Mouse (Mus musculus) neural tube, embryonic 15.5 days (tissue): ENCODE measurements around the gene Tead3. TPM values are rescaled to one million over a fixed set of nuclear protein-coding genes. Genes with fewer than 3 reads are reported as not detected.

Experiments used
- polyA plus RNA-seq: library from polyadenylated mRNA; unstranded; fragments of >200 nt; fragmentation: Nextera tagmentation; extraction: Ambion mirVana; gene quantifications from 2 replicates; pipeline ENCODE4 v1.2.1, GENCODE M21; 2015

Gene Tead3
- polyA plus RNA-seq, 1 experiment from 2014 or later: 1.5 TPM

Other genes with a start within 250 kb of the Tead3 start
- gene Scube3, start 208.7 kb downstream of the Tead3 start, polyA plus RNA-seq: 3.6 and 4.6 TPM in 2 replicates
- gene Zfp523, start 173.7 kb downstream of the Tead3 start, polyA plus RNA-seq: 41.5 and 43.8 TPM in 2 replicates
- gene Def6, start 143.0 kb downstream of the Tead3 start, polyA plus RNA-seq: 8.6 and 24.0 TPM in 2 replicates
- gene Ppard, start 118.1 kb downstream of the Tead3 start, polyA plus RNA-seq: 1.3 and 1.7 TPM in 2 replicates
- gene Fance, start 37.3 kb downstream of the Tead3 start, polyA plus RNA-seq: 26.3 and 30.3 TPM in 2 replicates
- 329 and 387 TPM in 2 replicates for gene Rpl10a, start 22.3 kb downstream of the Tead3 start, polyA plus RNA-seq
- gene Tulp1, start 14.4 kb upstream of the Tead3 start, polyA plus RNA-seq: 1.1 and 1.5 TPM in 2 replicates
- 27.2 and 51.1 TPM in 2 replicates for gene Fkbp5, start 166.7 kb upstream of the Tead3 start, polyA plus RNA-seq
- not detected in 2 replicates for gene Armc12, start 180.0 kb upstream of the Tead3 start, polyA plus RNA-seq
- gene Clpsl2, start 198.6 kb upstream of the Tead3 start, polyA plus RNA-seq: not detected in 2 replicates
- gene Clps, start 209.9 kb upstream of the Tead3 start, polyA plus RNA-seq: 20.5 TPM in 1 of 2 replicates, not detected in the other
- gene Lhfpl5, start 224.8 kb upstream of the Tead3 start, polyA plus RNA-seq: 17.5 and 20.2 TPM in 2 replicates